Mouse (Mus musculus) testis, adult 2 months (tissue): ENCODE data around the gene Sass6. TPM values are rescaled to one million over a fixed set of nuclear protein-coding genes. Genes with fewer than 3 reads are reported as not detected.
"Not testable (repeated sequence)": the region's sequence is repeated elsewhere in the genome, so short reads cannot be mapped to it uniquely, and the experiment has no call there.

Source experiments
- H3K27ac ChIP-seq: fragments of 200-500 bp; 2 replicates; pipeline ENCODE4 v1.5.1; 2012; ENCODE audit warnings: low read depth, low read length; ENCODE audit not compliant: control insufficient read depth, insufficient read depth
- H3K27me3 ChIP-seq: fragments of 200-500 bp; 2 replicates; pipeline ENCODE4 v1.6.1; 2012; ENCODE audit warnings: mild to moderate bottlenecking, low read length, moderate library complexity; ENCODE audit not compliant: control insufficient read depth, insufficient read depth
- H3K36me3 ChIP-seq: fragments of 200-500 bp; 2 replicates; pipeline ENCODE4 v1.6.1; 2012; ENCODE audit warnings: mild to moderate bottlenecking, low read length; ENCODE audit not compliant: control insufficient read depth, insufficient read depth
- H3K4me1 ChIP-seq: fragments of 200-500 bp; 2 replicates; pipeline ENCODE4 v1.6.1; 2012; ENCODE audit warnings: low read length; ENCODE audit not compliant: control insufficient read depth, insufficient read depth
- H3K4me3 ChIP-seq: fragments of 200-500 bp; 2 replicates; pipeline ENCODE4 v1.5.1; 2012; ENCODE audit warnings: low read depth, mild to moderate bottlenecking, low read length, moderate library complexity, mixed read lengths; ENCODE audit not compliant: control insufficient read depth
- CTCF ChIP-seq: fragments of 200-500 bp; IDR thresholded peaks from 2 replicates; pipeline ENCODE4 v1.5.1; 2012; ENCODE audit warnings: low read depth, mild to moderate bottlenecking, inconsistent platforms, low read length, moderate library complexity; ENCODE audit not compliant: control insufficient read depth, insufficient read depth, insufficient replicate concordance
- POLR2A ChIP-seq: fragments of 200-500 bp; IDR thresholded peaks from 2 replicates; pipeline ENCODE4 v1.6.1; 2012; ENCODE audit warnings: low read depth, mild to moderate bottlenecking, inconsistent platforms, low read length, moderate library complexity; ENCODE audit not compliant: control insufficient read depth
- polyA plus RNA-seq: library from polyadenylated mRNA; depleted of rRNA; stranded (reverse); fragments of >200 nt; gene quantifications from 2 replicates; pipeline ENCODE4 v1.2.3, GENCODE M21; 2012; rRNA removed

The Sass6 gene
- polyA plus RNA-seq, 1 experiment: 22.8 TPM

DNA sequence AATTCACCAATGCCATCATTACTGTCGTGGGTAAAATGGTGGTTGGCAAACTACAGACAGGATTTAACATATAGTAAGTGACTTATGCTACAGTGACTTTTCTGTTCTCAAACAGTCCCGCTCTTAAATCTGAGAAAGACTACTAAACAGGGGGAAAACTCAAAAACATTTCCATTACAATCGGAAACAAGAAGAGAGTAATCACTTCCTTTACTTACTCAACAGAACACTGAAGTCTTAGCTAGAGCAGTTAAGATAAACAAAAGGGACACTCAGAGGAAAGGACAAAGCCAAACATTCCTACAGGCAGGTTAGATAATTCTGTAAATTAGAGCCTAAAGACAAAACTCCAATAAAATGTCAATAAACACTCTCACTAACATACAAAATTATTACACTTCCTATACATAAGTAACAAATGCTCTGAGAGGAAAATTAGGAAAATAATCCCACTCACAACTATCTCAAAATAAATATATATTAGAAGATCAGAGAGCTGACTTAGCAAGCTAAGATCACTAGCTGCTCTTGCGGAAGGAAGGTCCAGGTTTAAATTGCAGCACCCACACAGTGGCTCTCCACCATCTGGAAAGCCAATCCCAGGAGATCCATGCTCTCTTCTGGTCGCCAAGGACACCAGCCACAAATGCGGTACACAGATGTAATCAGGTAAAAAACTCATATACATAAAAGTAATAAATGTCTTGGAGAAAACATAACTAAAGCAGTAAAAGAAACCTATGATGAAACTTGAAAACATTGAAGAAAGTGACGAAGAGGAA is 61.6 kb downstream of the Sass6 start:
- Histone ChIP-seq H3K27ac (no peak overlapping the region), H3K4me1 (peaks cover 3% of the 10 kb centered on the region), H3K4me3 (no peak overlapping the region), H3K27me3 (no peaks in the 10 kb centered on the region), H3K36me3 (no peaks in the 10 kb centered on the region)
- TF ChIP-seq POLR2A (no peak), CTCF (no peak)

DNA sequence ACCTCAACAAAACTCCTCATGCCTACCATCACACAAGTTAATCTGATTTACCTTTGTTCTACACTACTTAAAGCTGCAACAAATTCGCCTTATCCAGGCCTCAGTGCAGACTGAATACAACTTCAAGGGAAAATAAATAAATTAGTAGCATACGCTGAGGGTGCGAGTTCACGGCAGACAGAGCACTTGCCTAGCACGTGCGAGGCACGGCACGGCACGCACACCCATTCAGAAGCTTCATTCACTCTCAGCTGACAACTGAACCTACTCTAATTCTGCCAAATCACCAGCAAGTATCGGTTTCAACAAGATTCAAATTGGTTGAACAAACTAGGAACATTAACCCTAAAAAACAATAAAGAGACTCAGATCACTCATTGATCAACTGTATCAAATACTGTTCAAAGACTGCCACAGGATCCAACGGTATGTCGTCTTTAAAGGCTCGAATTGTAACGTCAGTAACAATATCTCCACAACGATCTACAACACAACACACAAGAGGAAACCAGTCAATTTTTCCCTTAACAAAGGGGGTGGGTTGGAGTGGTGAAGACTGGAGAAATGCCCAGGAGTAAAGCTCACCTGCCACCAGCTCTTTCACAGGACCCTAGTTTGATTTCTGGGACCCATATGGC is 64.3 kb downstream of the Sass6 start:
- Histone ChIP-seq H3K36me3 (no peaks in the 10 kb centered on the region), H3K27me3 (no peaks in the 10 kb centered on the region), H3K4me1 (peaks cover 3% of the 10 kb centered on the region), H3K4me3 (no peak overlapping the region; the same call in 1 of the 2 replicates), H3K27ac (no peak overlapping the region)
- TF ChIP-seq POLR2A (no peak), CTCF (no peak)

DNA sequence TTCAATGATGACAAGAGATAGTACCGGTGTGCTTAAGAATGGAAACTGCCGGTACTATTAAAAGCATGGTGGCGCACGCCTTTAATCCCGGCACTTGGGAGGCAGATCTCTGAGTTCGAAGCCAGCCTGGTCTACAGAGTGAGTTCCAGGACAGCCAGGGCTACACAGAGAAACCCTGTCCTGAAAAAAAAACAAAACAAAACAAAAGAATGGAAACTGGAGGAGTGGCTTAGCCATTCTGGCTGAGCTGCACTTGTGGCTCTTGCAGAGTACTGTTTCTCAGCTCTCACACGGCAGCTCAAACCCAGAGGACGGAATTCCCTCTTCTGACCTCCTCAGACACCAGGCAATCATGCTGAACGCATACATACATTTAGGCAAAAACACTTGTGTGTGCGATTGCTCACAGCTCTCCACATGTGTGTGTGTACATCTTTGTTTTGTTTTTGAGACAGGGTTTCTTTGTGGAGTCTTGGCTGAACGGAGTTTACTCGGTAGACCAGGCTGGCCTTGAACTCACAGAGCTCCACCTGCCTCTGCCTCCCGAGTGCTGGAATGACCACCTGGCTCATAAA is 65.2 kb downstream of the Sass6 start:
- H3K27ac ChIP-seq: no peak overlapping the region
- H3K27me3 ChIP-seq: no peaks in the 10 kb centered on the region
- H3K4me3 ChIP-seq: peak overlapping the region; percentile 26
- TF ChIP-seq CTCF (no peak), POLR2A (no peak)
- H3K36me3 ChIP-seq: no peaks in the 10 kb centered on the region
- H3K4me1 ChIP-seq: peaks cover 3% of the 10 kb centered on the region

DNA sequence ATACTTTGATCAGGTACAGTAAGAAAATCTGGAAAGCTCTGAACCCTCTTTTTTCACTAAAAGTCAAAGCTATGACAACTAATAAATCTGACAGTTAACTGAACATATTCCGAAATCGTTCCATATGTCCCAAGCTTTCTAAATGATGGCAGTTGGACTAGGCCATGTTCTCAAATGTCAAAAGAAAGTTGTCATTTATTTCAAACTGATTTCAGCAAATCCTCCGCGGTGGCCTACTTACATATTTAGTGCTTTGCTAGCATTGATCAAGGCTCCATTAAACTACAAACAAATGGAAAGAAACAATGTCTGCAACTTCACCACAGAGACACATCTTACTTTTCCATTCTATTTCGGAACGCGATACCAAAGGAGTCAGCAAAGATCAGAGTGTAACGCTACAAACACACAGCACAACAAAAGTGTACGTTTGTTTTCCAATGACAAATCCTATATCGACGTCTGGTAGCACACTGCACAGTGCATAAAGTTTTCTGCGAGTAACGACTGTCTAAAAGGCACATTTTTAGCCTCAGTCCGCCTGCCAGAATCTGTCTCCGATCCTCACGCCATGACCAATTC is 66.6 kb downstream of the Sass6 start:
- TF ChIP-seq CTCF (no peak), POLR2A (no peak)
- peak overlapping the region; percentile 95 for H3K27ac ChIP-seq
- peak overlapping the region; percentile 91 for H3K4me3 ChIP-seq
- no peaks in the 10 kb centered on the region for H3K27me3 ChIP-seq
- H3K4me1 ChIP-seq: peaks cover 3% of the 10 kb centered on the region
- H3K36me3 ChIP-seq: no peaks in the 10 kb centered on the region

DNA sequence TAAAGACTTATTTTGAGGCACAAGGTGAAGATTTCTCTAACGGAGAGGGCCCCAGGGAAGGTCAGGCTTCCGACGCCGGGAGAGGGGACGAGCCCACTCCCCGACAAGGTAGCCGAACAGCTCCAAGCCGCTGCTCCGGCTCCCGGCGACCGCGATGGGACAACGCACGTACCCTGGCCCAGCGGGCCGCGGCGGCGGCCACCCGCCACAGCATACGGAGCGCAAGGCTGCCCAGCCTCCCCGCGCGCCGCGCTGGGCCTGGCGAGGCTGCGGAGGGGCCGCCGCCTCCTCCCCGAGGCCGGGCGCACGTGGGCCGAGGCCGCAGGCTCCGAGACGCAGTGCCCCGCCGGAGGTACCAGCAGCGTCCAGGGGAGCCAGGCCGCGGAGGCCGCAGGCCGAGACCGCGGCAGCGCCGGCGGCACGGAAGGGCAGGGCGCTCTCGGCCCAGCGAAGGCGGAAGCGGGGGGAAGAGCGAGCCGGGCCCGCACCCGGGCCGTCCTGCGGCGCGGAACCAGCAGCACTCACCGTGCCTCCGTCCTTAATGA is 67.2 kb downstream of the Sass6 start:
- Histone ChIP-seq H3K27me3 (no peaks in the 10 kb centered on the region), H3K27ac (peak overlapping the region; percentile 95), H3K36me3 (no peaks in the 10 kb centered on the region), H3K4me3 (peak overlapping the region; percentile 91), H3K4me1 (peaks cover 3% of the 10 kb centered on the region)
- peak; percentile 47; the same call in 1 of the 2 replicates for TF ChIP-seq POLR2A
- no peak for TF ChIP-seq CTCF

DNA sequence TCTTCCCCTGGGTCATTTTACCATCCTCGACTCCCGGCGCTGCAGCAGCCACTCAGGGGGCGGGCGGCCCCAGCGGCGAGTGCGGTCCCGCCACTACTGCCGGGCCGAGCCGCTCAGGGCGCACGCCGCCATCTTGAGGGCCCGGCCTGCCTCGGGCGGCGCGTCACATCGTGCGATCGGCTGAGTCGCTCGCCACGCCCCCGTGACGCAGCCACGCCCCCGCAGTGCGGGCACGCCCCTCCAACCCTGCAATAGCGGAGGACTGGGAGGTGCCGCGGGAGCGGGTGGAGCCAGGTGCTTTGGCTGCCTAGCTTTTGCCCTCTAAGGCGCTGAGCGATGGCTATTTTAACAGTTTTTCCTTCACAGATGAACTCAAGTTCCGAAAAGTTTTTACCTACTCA is 67.7 kb downstream of the Sass6 start, which contains the start of gene Mfsd14a:
TSS of gene Mfsd14a (minus strand) at position 215 of the 401 bp plus-strand sequence.
- H3K4me1 ChIP-seq: peaks cover 3% of the 10 kb centered on the region
- H3K27me3 ChIP-seq: no peaks in the 10 kb centered on the region
- TF ChIP-seq CTCF (no peak), POLR2A (peak; percentile 97)
- peak within 1 kb of the TSS; percentile 91 for H3K4me3 ChIP-seq
- peak within 1 kb of the TSS; percentile 95 for H3K27ac ChIP-seq
- H3K36me3 ChIP-seq: no peaks in the 10 kb centered on the region

DNA sequence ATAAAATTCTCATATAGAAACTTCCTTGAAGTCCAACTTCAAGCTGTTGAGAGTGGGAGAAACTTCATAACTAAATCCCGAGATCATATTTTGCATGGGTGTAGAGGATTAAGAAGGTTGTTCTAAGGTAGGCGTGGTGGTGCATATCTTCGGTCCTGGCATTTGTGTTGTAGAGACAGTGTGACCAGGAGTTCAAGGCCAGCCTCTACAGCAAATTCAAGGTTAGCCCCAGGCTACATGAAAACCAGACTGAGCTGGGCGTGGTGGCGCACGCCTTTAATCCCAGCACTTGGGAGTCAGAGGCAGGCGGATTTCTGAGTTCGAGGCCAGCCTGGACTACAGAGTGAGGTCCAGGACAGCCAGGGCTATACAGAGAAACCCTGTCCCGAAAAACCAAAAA is 69.5 kb downstream of the Sass6 start:
- H3K27ac ChIP-seq, H3K4me1 ChIP-seq, H3K36me3 ChIP-seq, H3K27me3 ChIP-seq: not testable (repeated sequence)
- peak overlapping the region; percentile 74 for H3K4me3 ChIP-seq

Other genes starting within 250 kb of the Sass6 start
- 57.9 and 64.6 TPM in 2 replicates for gene Cdc14a, start 170.9 kb upstream of the Sass6 start, polyA plus RNA-seq
- gene Rtca, start 86.8 kb upstream of the Sass6 start, polyA plus RNA-seq: 98.8 and 100 TPM in 2 replicates
- 2.2 and 2.6 TPM in 2 replicates for gene Dbt, start 81.9 kb upstream of the Sass6 start, polyA plus RNA-seq
- 0.02 TPM in 1 of 2 replicates, not detected in the other for gene Lrrc39, start 32.0 kb upstream of the Sass6 start, polyA plus RNA-seq
- gene Trmt13, start 19.6 kb downstream of the Sass6 start, polyA plus RNA-seq: 4.8 and 5.0 TPM in 2 replicates
- 115 and 145 TPM in 2 replicates for gene Mfsd14a, start 67.7 kb downstream of the Sass6 start, polyA plus RNA-seq
- gene Gm43191, start 86.3 kb downstream of the Sass6 start, polyA plus RNA-seq: 0.19 TPM in 1 of 2 replicates, not detected in the other
- gene Slc35a3, start 117.8 kb downstream of the Sass6 start, polyA plus RNA-seq: 19.5 and 20.1 TPM in 2 replicates
- gene Agl, start 213.2 kb downstream of the Sass6 start, polyA plus RNA-seq: 2.8 and 3.2 TPM in 2 replicates